Mouse (Mus musculus) MEL (cell line): Measurements from ENCODE around the gene Crim1. TPM values are rescaled to one million over a fixed set of nuclear protein-coding genes. Genes with fewer than 3 reads are reported as not detected.

Source experiments
- DNase-seq: peaks from one replicate; pipeline ENCODE4 v3.0.0; 2011; ENCODE audit warnings: low read depth, low spot score
- H3K27ac ChIP-seq: 2 replicates; pipeline ENCODE4 v1.5.1; 2012; ENCODE audit warnings: low read depth, mild to moderate bottlenecking, control low read depth, low read length, moderate library complexity; ENCODE audit not compliant: control insufficient read depth
- H3K27me3 ChIP-seq, 2 experiments: fragments of 150-350 bp in 1 of 2; sonication (generic) in 1 of 2; 2 replicates each; pipeline ENCODE4 v1.6.1; 2012; ENCODE audit warnings: low read length in 2 of 2, mild to moderate bottlenecking in 2 of 2, improper control_type of control experiment in 1 of 2, moderate library complexity in 1 of 2; ENCODE audit not compliant: insufficient read depth in 2 of 2, control insufficient read depth in 1 of 2
- H3K36me3 ChIP-seq, 2 experiments: 2 replicates each; pipeline ENCODE4 v1.6.1; 2012 to 2014; ENCODE audit warnings: low read length in 2 of 2, improper control_type of control experiment in 1 of 2, inconsistent platforms in 1 of 2, mild to moderate bottlenecking in 1 of 2; ENCODE audit not compliant: insufficient read depth in 2 of 2, control insufficient read depth in 1 of 2
- H3K4me1 ChIP-seq, 2 experiments: fragments of 150-350 bp in 1 of 2; sonication (generic) in 1 of 2; 2 replicates each; pipeline ENCODE4 v1.6.1; 2012; ENCODE audit warnings: low read length in 2 of 2, improper control_type of control experiment in 1 of 2, mild to moderate bottlenecking in 1 of 2; ENCODE audit not compliant: insufficient read depth in 2 of 2, control insufficient read depth in 1 of 2
- H3K4me3 ChIP-seq, 2 experiments: fragments of 150-350 bp in 1 of 2; sonication (generic) in 1 of 2; 2 replicates each; pipeline ENCODE4 v1.5.1; 2012; ENCODE audit warnings: low read depth in 2 of 2, low read length in 2 of 2, mild to moderate bottlenecking in 2 of 2, moderate library complexity in 2 of 2, control low read depth in 1 of 2, improper control_type of control experiment in 1 of 2; ENCODE audit not compliant: control insufficient read depth in 1 of 2, insufficient read depth in 1 of 2
- H3K79me2 ChIP-seq: 2 replicates; pipeline ENCODE4 v1.6.1; 2012; ENCODE audit warnings: mild to moderate bottlenecking, low read length, moderate library complexity; ENCODE audit not compliant: control insufficient read depth, poor library complexity, insufficient read depth
- H3K9ac ChIP-seq: 2 replicates; pipeline ENCODE4 v1.6.1; 2012; ENCODE audit warnings: low read depth, mild to moderate bottlenecking, control low read depth, low read length, moderate library complexity; ENCODE audit not compliant: control insufficient read depth, poor library complexity, severe bottlenecking
- H3K9me3 ChIP-seq: fragments of 150-350 bp; sonication (generic); replicated peaks from 2 replicates; pipeline ENCODE4 v1.6.1; 2012; ENCODE audit warnings: mild to moderate bottlenecking, low read length, improper control_type of control experiment, moderate library complexity; ENCODE audit not compliant: insufficient read depth
- CHD1 ChIP-seq: IDR thresholded peaks from 2 replicates; pipeline ENCODE4 v1.6.1; 2012; ENCODE audit warnings: low read depth, mild to moderate bottlenecking, inconsistent platforms, low read length, improper control_type of control experiment
- CTCF ChIP-seq, 3 experiments: IDR thresholded peaks in 2 of 3; conservative IDR thresholded peaks in 1 of 3; 2 replicates each; pipeline ENCODE4 v1.5.1; 2011 to 2012; ENCODE audit warnings: low read length in 3 of 3, low read depth in 2 of 3, mild to moderate bottlenecking in 2 of 3, improper control_type of control experiment in 1 of 3, inconsistent platforms in 1 of 3, mixed read lengths in 1 of 3, moderate library complexity in 1 of 3; ENCODE audit not compliant: control insufficient read depth in 1 of 3, insufficient read depth in 1 of 3, poor library complexity in 1 of 3, severe bottlenecking in 1 of 3
- E2F4 ChIP-seq: IDR thresholded peaks from 2 replicates; pipeline ENCODE4 v1.6.1; 2011; ENCODE audit warnings: low read depth, low read length, improper control_type of control experiment, borderline replicate concordance
- EP300 ChIP-seq, 2 experiments: IDR thresholded peaks; 2 replicates each; pipeline ENCODE4 v1.6.1; 2011; ENCODE audit warnings: improper control_type of control experiment in 2 of 2, low read length in 2 of 2, low read depth in 1 of 2, mild to moderate bottlenecking in 1 of 2
- ETS1 ChIP-seq: IDR thresholded peaks from 2 replicates; pipeline ENCODE4 v1.6.1; 2012; ENCODE audit warnings: low read depth, mild to moderate bottlenecking, inconsistent platforms, low read length, improper control_type of control experiment, moderate library complexity
- HCFC1 ChIP-seq: IDR thresholded peaks from 2 replicates; pipeline ENCODE4 v1.6.1; 2012; ENCODE audit warnings: low read depth, mild to moderate bottlenecking, inconsistent platforms, low read length, improper control_type of control experiment, moderate library complexity
- KAT2A ChIP-seq: conservative IDR thresholded peaks from 2 replicates; pipeline ENCODE4 v1.6.1; 2012; ENCODE audit warnings: low read depth, low read length, improper control_type of control experiment, inconsistent platforms
- MYB ChIP-seq: IDR thresholded peaks from 2 replicates; pipeline ENCODE4 v1.6.1; 2011; ENCODE audit warnings: mild to moderate bottlenecking, low read depth, low read length, improper control_type of control experiment
- NELFE ChIP-seq: IDR thresholded peaks from 2 replicates; pipeline ENCODE4 v1.6.1; 2011; ENCODE audit warnings: low read depth, low read length, improper control_type of control experiment
- RAD21 ChIP-seq: IDR thresholded peaks from 2 replicates; pipeline ENCODE4 v1.6.1; 2011; ENCODE audit warnings: mild to moderate bottlenecking, low read depth, low read length, improper control_type of control experiment
- RCOR1 ChIP-seq: IDR thresholded peaks from 2 replicates; pipeline ENCODE4 v1.6.1; 2012; ENCODE audit warnings: low read depth, mild to moderate bottlenecking, inconsistent platforms, low read length, improper control_type of control experiment
- SMC3 ChIP-seq: IDR thresholded peaks from 2 replicates; pipeline ENCODE4 v1.6.1; 2011; ENCODE audit warnings: low read depth, low read length, improper control_type of control experiment
- TAL1 ChIP-seq: IDR thresholded peaks from 2 replicates; pipeline ENCODE4 v1.6.1; 2012; ENCODE audit warnings: mild to moderate bottlenecking, inconsistent platforms, low read length, moderate library complexity, mixed read lengths
- TBP ChIP-seq: IDR thresholded peaks from 2 replicates; pipeline ENCODE4 v1.8.0; 2011; ENCODE audit warnings: low read depth, low read length, improper control_type of control experiment
- UBTF ChIP-seq: IDR thresholded peaks from 2 replicates; pipeline ENCODE4 v1.6.1; 2012; ENCODE audit warnings: low read depth, mild to moderate bottlenecking, inconsistent platforms, low read length, improper control_type of control experiment, moderate library complexity, borderline replicate concordance; ENCODE audit not compliant: insufficient read depth
- USF2 ChIP-seq, 2 experiments: IDR thresholded peaks; 2 replicates each; pipeline ENCODE4 v1.6.1; 2011 to 2012; ENCODE audit warnings: improper control_type of control experiment in 2 of 2, low read length in 2 of 2, borderline replicate concordance in 1 of 2, inconsistent platforms in 1 of 2, low read depth in 1 of 2, mild to moderate bottlenecking in 1 of 2; ENCODE audit not compliant: insufficient read depth in 1 of 2
- ZC3H11A ChIP-seq: IDR thresholded peaks from 2 replicates; pipeline ENCODE4 v1.6.1; 2012; ENCODE audit warnings: low read depth, mild to moderate bottlenecking, inconsistent platforms, low read length, improper control_type of control experiment
- ZKSCAN1 ChIP-seq: IDR thresholded peaks from 2 replicates; pipeline ENCODE4 v1.6.1; 2012; ENCODE audit warnings: low read depth, mild to moderate bottlenecking, inconsistent platforms, low read length, improper control_type of control experiment, moderate library complexity
- ZMIZ1 ChIP-seq: IDR thresholded peaks from 2 replicates; pipeline ENCODE4 v1.6.1; 2012; ENCODE audit warnings: low read depth, mild to moderate bottlenecking, inconsistent platforms, low read length, improper control_type of control experiment, moderate library complexity
- polyA plus RNA-seq, 2 experiments: library from polyadenylated mRNA; stranded (reverse) in 1 of 2; unstranded in 1 of 2; fragments of >175 nt in 1 of 2; fragments of >200 nt in 1 of 2; gene quantifications; 2 replicates each; pipeline versions ENCODE4 v1.2.1 to v1.2.4; 2012; ENCODE audit warnings: low replicate concordance in 2 of 2, low read depth in 1 of 2; ENCODE audit not compliant: insufficient read length in 2 of 2, insufficient read depth in 1 of 2, missing spikeins in 1 of 2
- total RNA-seq: library from RNA; depleted of rRNA; stranded (reverse); fragments of 300-350 nt; gene quantifications from 2 replicates; pipeline ENCODE4 v1.2.3, GENCODE M21; 2012

The Crim1 gene
- total and polyA plus RNA-seq, 3 experiments, result not detected

- DNase-seq, result peak; percentile 6
- no peak overlapping the region for H3K27ac ChIP-seq
- no peak overlapping the region for H3K4me3 ChIP-seq
- TF ChIP-seq RAD21 (peak; percentile 39), CTCF (IDR thresholded peaks at IDR 0.05 in 2 of 3, conservative IDR thresholded peaks at IDR 0.05 in 1 of 3; ENCODE audit: control insufficient read depth in 1 of 3, insufficient read depth in 1 of 3, low read depth in 2 of 3, low read length in 3 of 3, poor library complexity in 1 of 3, severe bottlenecking in 1 of 3) (peak in 2 of 3 experiments; percentile 40 to 44; a peak in 4 of 6 replicates), ZC3H11A (no peak), SMC3 (peak; percentile 48)
- no peaks in the 10 kb centered on the region for H3K36me3 ChIP-seq
- H3K4me1 ChIP-seq, result no peaks in the 10 kb centered on the region
- H3K27me3 ChIP-seq, result no peaks in the 10 kb centered on the region
- no peak overlapping the region for H3K9ac ChIP-seq
- no peaks in the 10 kb centered on the region for H3K9me3 ChIP-seq
- H3K79me2 ChIP-seq, result no peaks in the 10 kb centered on the region
These were observed 2.9 kb upstream of the Crim1 start for GRCm38 (mm10) chr17:78197111-78197510.

- Histone ChIP-seq H3K79me2 (no peaks in the 10 kb centered on the region), H3K9me3 (no peaks in the 10 kb centered on the region), H3K4me1 (no peaks in the 10 kb centered on the region), H3K27ac (no peak overlapping the region), H3K36me3 (no peaks in the 10 kb centered on the region), H3K4me3 (no peak overlapping the region), H3K27me3 (no peaks in the 10 kb centered on the region), H3K9ac (no peak overlapping the region)
- TF ChIP-seq TAL1, result no peak
- no peak for TF ChIP-seq MYB
- no peak for TF ChIP-seq USF2 (IDR thresholded peaks at IDR 0.05; ENCODE audit: borderline replicate concordance in 1 of 2, insufficient read depth in 1 of 2, low read depth in 1 of 2, low read length in 2 of 2)
- no peak for TF ChIP-seq RCOR1
- no peak for TF ChIP-seq ZKSCAN1
- TF ChIP-seq E2F4, result no peak
- no peak for TF ChIP-seq HCFC1
- TF ChIP-seq UBTF, result no peak
- TF ChIP-seq ETS1, result no peak
- TF ChIP-seq CHD1, result no peak
- no peak for TF ChIP-seq TBP
- no peak for TF ChIP-seq EP300 (IDR thresholded peaks at IDR 0.05; ENCODE audit: low read depth in 1 of 2, low read length in 2 of 2)
- TF ChIP-seq KAT2A, result no peak
- TF ChIP-seq ZMIZ1, result no peak
- no peak for TF ChIP-seq SMC3
- no peak for TF ChIP-seq NELFE
- no peak for DNase-seq
These were observed 1.9 kb upstream of the Crim1 start for GRCm38 (mm10) chr17:78198140-78198539.
